Mouse (Mus musculus): Measurements from ENCODE around the gene Tmem145. TPM values are rescaled to one million over a fixed set of nuclear protein-coding genes. Genes with fewer than 3 reads are reported as not detected.
A peak's percentile ranks its signal among the peaks of the same experiment; 100 is the strongest.

The Tmem145 gene
- total and polyA plus RNA-seq, 2 experiments from 2014 or later: 88.3 to 106 TPM

DNA sequence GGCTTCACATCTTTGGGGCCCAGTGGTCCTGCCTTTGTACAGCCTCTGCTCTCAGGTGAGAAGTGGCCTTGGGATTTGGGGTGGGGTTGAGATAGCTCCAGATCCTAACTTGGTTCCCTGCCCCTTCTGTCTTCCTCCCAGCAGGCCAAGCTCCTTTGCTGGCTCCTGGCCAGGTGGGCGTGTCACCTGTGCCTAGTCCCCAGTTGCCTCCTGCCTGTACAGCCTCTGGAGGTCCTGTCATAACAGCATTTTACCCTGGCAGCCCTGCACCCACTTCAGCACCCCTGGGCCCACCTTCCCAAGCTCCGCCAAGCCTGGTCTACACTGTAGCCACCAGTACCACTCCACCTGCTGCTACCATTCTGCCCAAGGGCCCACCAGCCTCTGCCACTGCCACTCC, 15.0 kb upstream of the Tmem145 start:
- Histone ChIP-seq H3K4me3 (ENCODE audit: low read length) (no peak overlapping the region), H3K9ac (replicated peaks; ENCODE audit: low read length) (no peak overlapping the region), H3K27me3 (ENCODE audit: insufficient read depth, low read length) (no peaks in the 10 kb centered on the region), H3K4me2 (ENCODE audit: low read depth, low read length) (no peak overlapping the region), H3K27ac (no peak overlapping the region), H3K4me1 (ENCODE audit: insufficient read depth, low read length) (peaks cover 2% of the 10 kb centered on the region; the same call in 1 of the 2 replicates), H3K9me3 (ENCODE audit: low read length) (no peaks in the 10 kb centered on the region), H3K36me3 (ENCODE audit: insufficient read depth, low read length) (peaks cover 86% of the 10 kb centered on the region)
- no peak for TF ChIP-seq CTCF (IDR thresholded peaks at IDR 0.05; ENCODE audit: low read depth)
- 74% methylated on average over 2 of the region's 2 CpGs for WGBS
- ATAC-seq: no peak
- DNase-seq (ENCODE audit: low spot score): peak; percentile 26

DNA sequence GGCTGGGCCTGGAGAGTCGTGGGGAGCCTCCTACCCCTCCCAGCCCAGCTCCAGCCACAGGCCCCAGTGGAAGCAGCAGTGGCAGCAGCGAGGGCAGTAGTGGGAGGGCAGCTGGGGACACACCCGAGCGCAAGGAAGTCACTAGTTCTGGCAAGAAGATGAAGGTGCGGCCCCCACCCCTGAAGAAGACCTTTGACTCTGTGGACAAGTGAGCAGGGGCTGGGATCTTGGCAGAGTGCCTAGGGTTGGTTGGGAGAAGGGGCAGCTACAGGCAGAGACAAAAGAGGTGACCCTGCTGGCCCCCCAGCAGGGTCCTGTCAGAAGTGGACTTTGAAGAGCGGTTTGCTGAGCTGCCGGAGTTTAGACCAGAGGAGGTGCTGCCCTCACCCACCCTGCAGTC, 13.8 kb upstream of the Tmem145 start:
- Histone ChIP-seq H3K4me2 (ENCODE audit: low read depth, low read length) (no peak overlapping the region), H3K9ac (replicated peaks; ENCODE audit: low read length) (no peak overlapping the region), H3K36me3 (ENCODE audit: insufficient read depth, low read length) (peaks cover 74% of the 10 kb centered on the region), H3K4me1 (ENCODE audit: insufficient read depth, low read length) (peaks cover 11% of the 10 kb centered on the region; the same call in 1 of the 2 replicates), H3K9me3 (ENCODE audit: low read length) (no peaks in the 10 kb centered on the region), H3K4me3 (ENCODE audit: low read length) (no peak overlapping the region), H3K27me3 (ENCODE audit: insufficient read depth, low read length) (no peaks in the 10 kb centered on the region), H3K27ac (no peak overlapping the region)
- DNase-seq (ENCODE audit: low spot score): no peak
- TF ChIP-seq CTCF (IDR thresholded peaks at IDR 0.05; ENCODE audit: low read depth): no peak
- 42% methylated on average over 7 of the region's 7 CpGs for WGBS
- no peak for ATAC-seq

- TF ChIP-seq CTCF (IDR thresholded peaks at IDR 0.05; ENCODE audit: low read depth): no peak
- Histone ChIP-seq H3K4me3 (ENCODE audit: low read length) (no peak overlapping the region), H3K27me3 (ENCODE audit: insufficient read depth, low read length) (no peaks in the 10 kb centered on the region), H3K4me2 (ENCODE audit: low read depth, low read length) (no peak overlapping the region), H3K9ac (replicated peaks; ENCODE audit: low read length) (no peak overlapping the region), H3K4me1 (ENCODE audit: insufficient read depth, low read length) (peaks cover 11% of the 10 kb centered on the region; the same call in 1 of the 2 replicates), H3K9me3 (ENCODE audit: low read length) (no peaks in the 10 kb centered on the region), H3K27ac (0 out of 2 replicates have a peak overlapping the region, but pooled peaks have one; percentile 4), H3K36me3 (ENCODE audit: insufficient read depth, low read length) (peaks cover 63% of the 10 kb centered on the region)
- DNase-seq (ENCODE audit: low spot score): no peak
- ATAC-seq: no peak
- WGBS: 69% methylated on average over 10 of the region's 10 CpGs
Observed at GRCm38 (mm10) chr7:25293191-25293739, 12.6 kb upstream of the Tmem145 start.

- Histone ChIP-seq H3K9ac (replicated peaks; ENCODE audit: low read length) (no peak overlapping the region), H3K27me3 (ENCODE audit: insufficient read depth, low read length) (no peaks in the 10 kb centered on the region), H3K4me2 (ENCODE audit: low read depth, low read length) (no peak overlapping the region), H3K36me3 (ENCODE audit: insufficient read depth, low read length) (peaks cover 51% of the 10 kb centered on the region), H3K4me1 (ENCODE audit: insufficient read depth, low read length) (peaks cover 11% of the 10 kb centered on the region; the same call in 1 of the 2 replicates), H3K9me3 (ENCODE audit: low read length) (no peaks in the 10 kb centered on the region), H3K27ac (no peak overlapping the region), H3K4me3 (ENCODE audit: low read length) (no peak overlapping the region)
- no peak for TF ChIP-seq CTCF (IDR thresholded peaks at IDR 0.05; ENCODE audit: low read depth)
- DNase-seq (ENCODE audit: low spot score) (no peak), ATAC-seq (no peak)
- WGBS: 89% methylated on average over 4 of the region's 4 CpGs
Observed at GRCm38 (mm10) chr7:25294495-25294894, 11.4 kb upstream of the Tmem145 start.

GRCm38 (mm10) chr7:25294960-25295722, 10.8 kb upstream of the Tmem145 start:
- no peak overlapping the region for H3K27ac ChIP-seq
- H3K36me3 ChIP-seq (ENCODE audit: insufficient read depth, low read length): peaks cover 45% of the 10 kb centered on the region
- no peak overlapping the region for H3K9ac ChIP-seq (replicated peaks; ENCODE audit: low read length)
- peaks cover 11% of the 10 kb centered on the region; the same call in 1 of the 2 replicates for H3K4me1 ChIP-seq (ENCODE audit: insufficient read depth, low read length)
- TF ChIP-seq CTCF (IDR thresholded peaks at IDR 0.05; ENCODE audit: low read depth): no peak
- ATAC-seq (no peak), DNase-seq (ENCODE audit: low spot score) (no peak)
- no peak overlapping the region for H3K4me2 ChIP-seq (ENCODE audit: low read depth, low read length)
- 88% methylated on average over 12 of the region's 12 CpGs for WGBS
- no peak overlapping the region for H3K4me3 ChIP-seq (ENCODE audit: low read length)
- H3K9me3 ChIP-seq (ENCODE audit: low read length): no peaks in the 10 kb centered on the region
- no peaks in the 10 kb centered on the region for H3K27me3 ChIP-seq (ENCODE audit: insufficient read depth, low read length)

- DNase-seq (ENCODE audit: low spot score): peak; percentile 51
Observed at GRCm38 (mm10) chr7:25296945-25297453, 8.9 kb upstream of the Tmem145 start.

More at GRCm38 (mm10) chr7:25296945-25297453, 8.9 kb upstream of the Tmem145 start:
- Histone ChIP-seq H3K27me3 (ENCODE audit: insufficient read depth, low read length) (no peaks in the 10 kb centered on the region), H3K27ac (peak overlapping the region; percentile 94), H3K9ac (replicated peaks; ENCODE audit: low read length) (peak overlapping the region; percentile 76), H3K36me3 (ENCODE audit: insufficient read depth, low read length) (peaks cover 26% of the 10 kb centered on the region), H3K4me2 (ENCODE audit: low read depth, low read length) (peak overlapping the region; percentile 70), H3K9me3 (ENCODE audit: low read length) (no peaks in the 10 kb centered on the region), H3K4me3 (ENCODE audit: low read length) (peak overlapping the region; percentile 65), H3K4me1 (ENCODE audit: insufficient read depth, low read length) (peaks cover 11% of the 10 kb centered on the region; the same call in 1 of the 2 replicates)
- ATAC-seq: peak; percentile 19
- 2% methylated on average over 21 of the region's 21 CpGs for WGBS
- TF ChIP-seq CTCF (IDR thresholded peaks at IDR 0.05; ENCODE audit: low read depth): no peak
